Mouse (Mus musculus): ENCODE measurements around the gene Aldob. TPM values are rescaled to one million over a fixed set of nuclear protein-coding genes. Genes with fewer than 3 reads are reported as not detected.

Gene Aldob
- 0.31 and 0.44 TPM in 2 replicates for polyA plus RNA-seq (2015; fragmentation: Nextera tagmentation; extraction: Ambion mirVana)

DNA sequence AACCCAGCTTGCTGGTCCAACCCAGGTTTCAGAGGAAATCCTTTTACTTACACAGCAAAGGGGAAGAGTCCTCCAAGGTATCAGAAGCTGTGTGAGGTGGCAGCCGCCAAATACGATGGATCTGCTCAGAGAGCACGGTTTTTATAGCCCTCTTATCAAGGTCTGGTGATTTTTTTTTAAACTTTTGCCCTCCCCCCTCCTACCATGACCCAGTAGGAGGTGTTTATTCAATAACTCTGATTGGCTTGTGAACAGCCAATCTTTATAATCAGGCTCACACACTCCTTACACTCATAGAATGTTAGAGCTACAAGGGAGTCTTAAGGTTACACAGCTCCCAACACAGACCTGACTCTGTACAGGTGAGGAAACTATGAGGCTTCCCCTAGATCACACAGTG, at the start of gene Aldob:
Gene Aldob (minus strand): TSS at position 164 of the 400 bp plus-strand sequence.
- Histone ChIP-seq H3K36me3 (ENCODE audit: control insufficient read depth, insufficient read depth, low read length) (no peaks in the 10 kb centered on the region), H3K9ac (ENCODE audit: low read depth, low read length) (no peak within 1 kb of the TSS), H3K4me1 (ENCODE audit: control insufficient read depth, insufficient read depth, low read length) (no peaks in the 10 kb centered on the region), H3K9me3 (replicated peaks; ENCODE audit: control insufficient read depth, low read length, poor library complexity, severe bottlenecking) (no peaks in the 10 kb centered on the region), H3K27ac (ENCODE audit: low read length) (no peak within 1 kb of the TSS), H3K4me2 (ENCODE audit: low read length) (no peak within 1 kb of the TSS), H3K4me3 (ENCODE audit: low read depth, low read length) (no peak within 1 kb of the TSS), H3K27me3 (ENCODE audit: control insufficient read depth, insufficient read depth, low read depth, low read length) (no peaks in the 10 kb centered on the region)
- no peak for ATAC-seq
- 71% methylated on average over 3 of the region's 3 CpGs for WGBS

- no peaks in the 10 kb centered on the region for H3K27me3 ChIP-seq (ENCODE audit: control insufficient read depth, insufficient read depth, low read depth, low read length)
- H3K4me1 ChIP-seq (ENCODE audit: control insufficient read depth, insufficient read depth, low read length), result peaks cover 15% of the 10 kb centered on the region
- under 1% methylated on average over 69 of the region's 77 CpGs for WGBS
- peak within 1 kb of the TSS; percentile 95 for H3K27ac ChIP-seq (ENCODE audit: low read length)
- H3K4me2 ChIP-seq (ENCODE audit: low read length), result peak within 1 kb of the TSS; percentile 72
- peak within 1 kb of the TSS; percentile 93 for H3K9ac ChIP-seq (ENCODE audit: low read depth, low read length)
- no peaks in the 10 kb centered on the region for H3K36me3 ChIP-seq (ENCODE audit: control insufficient read depth, insufficient read depth, low read length)
- ATAC-seq, result peak; percentile 96
- no peaks in the 10 kb centered on the region for H3K9me3 ChIP-seq (replicated peaks; ENCODE audit: control insufficient read depth, low read length, poor library complexity, severe bottlenecking)
- peak within 1 kb of the TSS; percentile 88 for H3K4me3 ChIP-seq (ENCODE audit: low read depth, low read length)
Observed at GRCm38 (mm10) chr4:49597183-49598100, 48.1 kb upstream of the Aldob start, which contains the start of gene Tmem246. Gene Tmem246 (minus strand): TSS chr4:49597876.

GRCm38 (mm10) chr4:49596846-49597182, 47.5 kb upstream of the Aldob start:
- Histone ChIP-seq H3K36me3 (ENCODE audit: control insufficient read depth, insufficient read depth, low read length) (no peaks in the 10 kb centered on the region), H3K27me3 (ENCODE audit: control insufficient read depth, insufficient read depth, low read depth, low read length) (no peaks in the 10 kb centered on the region), H3K9ac (ENCODE audit: low read depth, low read length) (peak overlapping the region; percentile 93), H3K27ac (ENCODE audit: low read length) (peak overlapping the region; percentile 95), H3K4me2 (ENCODE audit: low read length) (peak overlapping the region; percentile 72), H3K4me1 (ENCODE audit: control insufficient read depth, insufficient read depth, low read length) (peaks cover 16% of the 10 kb centered on the region), H3K9me3 (replicated peaks; ENCODE audit: control insufficient read depth, low read length, poor library complexity, severe bottlenecking) (no peaks in the 10 kb centered on the region), H3K4me3 (ENCODE audit: low read depth, low read length) (peak overlapping the region; percentile 88)
- under 1% methylated on average over 20 of the region's 20 CpGs for WGBS
- no peak; the same call in 1 of the 2 replicates for ATAC-seq

GRCm38 (mm10) chr4:49590152-49590551, 40.8 kb upstream of the Aldob start:
- no peak overlapping the region for H3K9ac ChIP-seq (ENCODE audit: low read depth, low read length)
- WGBS, result 80% methylated on average over 2 of the region's 2 CpGs
- no peak for ATAC-seq
- H3K27ac ChIP-seq (ENCODE audit: low read length), result no peak overlapping the region
- H3K4me1 ChIP-seq (ENCODE audit: control insufficient read depth, insufficient read depth, low read length), result peaks cover 2% of the 10 kb centered on the region; the same call in 1 of the 2 replicates
- H3K4me3 ChIP-seq (ENCODE audit: low read depth, low read length), result no peak overlapping the region
- no peaks in the 10 kb centered on the region for H3K27me3 ChIP-seq (ENCODE audit: control insufficient read depth, insufficient read depth, low read depth, low read length)
- no peak overlapping the region for H3K4me2 ChIP-seq (ENCODE audit: low read length)
- peaks cover 15% of the 10 kb centered on the region for H3K36me3 ChIP-seq (ENCODE audit: control insufficient read depth, insufficient read depth, low read length)
- H3K9me3 ChIP-seq (replicated peaks; ENCODE audit: control insufficient read depth, low read length, poor library complexity, severe bottlenecking), result no peaks in the 10 kb centered on the region

- Histone ChIP-seq H3K4me2 (ENCODE audit: low read length) (no peak overlapping the region), H3K4me3 (ENCODE audit: low read depth, low read length) (no peak overlapping the region), H3K9ac (ENCODE audit: low read depth, low read length) (no peak overlapping the region), H3K27ac (ENCODE audit: low read length) (no peak overlapping the region), H3K36me3 (ENCODE audit: control insufficient read depth, insufficient read depth, low read length) (peaks cover 15% of the 10 kb centered on the region), H3K9me3 (replicated peaks; ENCODE audit: control insufficient read depth, low read length, poor library complexity, severe bottlenecking) (no peaks in the 10 kb centered on the region), H3K27me3 (ENCODE audit: control insufficient read depth, insufficient read depth, low read depth, low read length) (no peaks in the 10 kb centered on the region), H3K4me1 (ENCODE audit: control insufficient read depth, insufficient read depth, low read length) (no peaks in the 10 kb centered on the region)
- WGBS, result 95% methylated on average over 10 of the region's 10 CpGs
- ATAC-seq, result 0 out of 2 replicates have a peak, but pooled peaks have one; percentile 32
Observed at GRCm38 (mm10) chr4:49586811-49587210, 37.5 kb upstream of the Aldob start.

DNA sequence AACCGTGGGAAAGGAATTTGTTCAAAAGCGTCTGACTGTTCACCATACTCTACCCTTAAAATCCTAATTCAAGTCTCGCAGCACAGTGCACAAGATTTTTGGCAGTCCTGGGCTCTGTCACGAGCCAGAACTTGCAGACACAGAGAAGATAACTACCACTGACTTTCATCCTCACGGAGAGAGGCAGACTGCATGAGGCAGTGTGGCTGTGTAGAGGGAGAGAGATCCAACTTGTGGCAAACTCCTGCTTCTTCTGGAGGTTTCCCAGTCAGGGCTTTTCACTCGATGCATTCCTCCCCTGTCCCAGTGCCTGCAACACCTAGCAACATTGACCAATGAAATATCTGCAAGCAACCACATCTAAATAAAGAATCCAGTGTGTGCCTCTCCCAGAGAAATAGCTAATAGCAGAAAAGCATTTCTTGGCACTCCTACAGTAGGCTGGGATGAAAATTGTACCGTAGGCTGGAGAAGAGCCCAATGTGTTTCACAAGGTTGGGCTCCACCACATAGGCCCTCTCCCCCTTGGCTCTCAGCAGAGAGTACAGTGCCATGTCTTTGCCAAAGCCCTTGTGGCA, 36.3 kb upstream of the Aldob start:
- Histone ChIP-seq H3K27ac (ENCODE audit: low read length) (no peak overlapping the region), H3K27me3 (ENCODE audit: control insufficient read depth, insufficient read depth, low read depth, low read length) (no peaks in the 10 kb centered on the region), H3K4me1 (ENCODE audit: control insufficient read depth, insufficient read depth, low read length) (no peaks in the 10 kb centered on the region), H3K9me3 (replicated peaks; ENCODE audit: control insufficient read depth, low read length, poor library complexity, severe bottlenecking) (no peaks in the 10 kb centered on the region), H3K9ac (ENCODE audit: low read depth, low read length) (no peak overlapping the region), H3K4me3 (ENCODE audit: low read depth, low read length) (no peak overlapping the region), H3K4me2 (ENCODE audit: low read length) (no peak overlapping the region), H3K36me3 (ENCODE audit: control insufficient read depth, insufficient read depth, low read length) (peaks cover 15% of the 10 kb centered on the region)
- 90% methylated on average over 7 of the region's 7 CpGs for WGBS
- no peak for ATAC-seq

- no peak for ATAC-seq
- Histone ChIP-seq H3K9ac (ENCODE audit: low read depth, low read length) (no peak overlapping the region), H3K4me3 (ENCODE audit: low read depth, low read length) (no peak overlapping the region), H3K27ac (ENCODE audit: low read length) (no peak overlapping the region), H3K36me3 (ENCODE audit: control insufficient read depth, insufficient read depth, low read length) (peaks cover 15% of the 10 kb centered on the region), H3K4me2 (ENCODE audit: low read length) (no peak overlapping the region), H3K4me1 (ENCODE audit: control insufficient read depth, insufficient read depth, low read length) (no peaks in the 10 kb centered on the region), H3K27me3 (ENCODE audit: control insufficient read depth, insufficient read depth, low read depth, low read length) (no peaks in the 10 kb centered on the region), H3K9me3 (replicated peaks; ENCODE audit: control insufficient read depth, low read length, poor library complexity, severe bottlenecking) (no peaks in the 10 kb centered on the region)
- WGBS, result 54% methylated on average over 14 of the region's 14 CpGs
Observed at GRCm38 (mm10) chr4:49583965-49584831, 34.9 kb upstream of the Aldob start.

DNA sequence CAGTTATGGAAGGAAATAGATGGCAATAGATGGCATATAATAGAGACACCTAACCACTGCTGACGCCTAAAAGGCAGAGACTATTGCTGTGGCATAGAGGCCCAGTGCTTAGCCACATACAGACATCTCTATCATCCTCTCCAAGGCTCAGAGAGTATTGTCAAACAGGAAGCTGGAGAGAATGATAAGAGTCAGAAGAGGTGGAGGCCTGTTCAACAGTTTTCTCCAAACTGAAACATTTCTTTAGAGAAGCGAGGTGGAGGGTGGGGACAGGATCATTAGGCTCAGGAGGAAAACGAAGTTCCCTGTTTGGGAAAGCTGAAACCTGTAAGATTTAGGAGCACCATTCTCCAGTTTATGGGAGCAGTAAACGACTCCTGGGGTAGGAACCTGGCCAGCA, 31.9 kb upstream of the Aldob start:
- Histone ChIP-seq H3K4me2 (ENCODE audit: low read length) (no peak overlapping the region), H3K4me3 (ENCODE audit: low read depth, low read length) (no peak overlapping the region), H3K27me3 (ENCODE audit: control insufficient read depth, insufficient read depth, low read depth, low read length) (no peaks in the 10 kb centered on the region), H3K9me3 (replicated peaks; ENCODE audit: control insufficient read depth, low read length, poor library complexity, severe bottlenecking) (no peaks in the 10 kb centered on the region), H3K9ac (ENCODE audit: low read depth, low read length) (no peak overlapping the region), H3K36me3 (ENCODE audit: control insufficient read depth, insufficient read depth, low read length) (peaks cover 8% of the 10 kb centered on the region), H3K4me1 (ENCODE audit: control insufficient read depth, insufficient read depth, low read length) (no peaks in the 10 kb centered on the region), H3K27ac (ENCODE audit: low read length) (no peak overlapping the region)
- ATAC-seq, result no peak
- WGBS, result 73% methylated on average over 4 of the region's 4 CpGs
